Mouse (Mus musculus): ENCODE measurements at regions not wholly inside any gene's neighbourhood (a gene's known extent, or its start where the extent isn't known, plus 50 kb on each side); places are given as distances from the start of the nearest gene placed in this dataset.
A peak's percentile ranks its signal among the peaks of the same experiment; 100 is the strongest.

- no peak for DNase-seq (ENCODE audit: low spot score)
Measured at GRCm38 (mm10) chr1:38739018-38739417, 74.3 kb upstream of the Aff3 start.

GRCm38 (mm10) chr1:38735768-38736167 is 71.0 kb upstream of the Aff3 start:
- DNase-seq (ENCODE audit: low spot score) = no peak

DNA sequence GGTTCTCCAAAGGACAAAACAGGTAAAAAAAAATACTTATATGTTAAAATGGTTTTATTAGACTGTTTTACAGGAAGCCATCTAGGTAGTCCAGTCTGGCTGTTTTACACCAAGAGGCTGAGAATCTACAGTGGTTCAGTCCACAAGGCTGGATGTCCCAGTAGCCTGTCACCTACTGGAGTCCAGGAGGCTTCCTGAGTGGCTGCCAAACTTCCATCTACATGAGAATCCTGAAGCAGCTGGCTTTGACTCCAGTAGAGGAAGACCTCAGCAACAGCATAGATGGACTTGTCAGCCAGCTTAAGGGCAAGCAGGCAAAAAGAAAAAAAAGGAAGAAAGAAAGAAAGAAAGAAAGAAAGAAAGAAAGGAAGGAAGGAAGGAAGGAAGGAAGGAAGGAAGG is 68.4 kb upstream of the Aff3 start:
- DNase-seq (ENCODE audit: low spot score) = no peak

- DNase-seq (ENCODE audit: low spot score) = peak; percentile 8
Measured at GRCm38 (mm10) chr1:38729977-38730782, 65.4 kb upstream of the Aff3 start.

DNA sequence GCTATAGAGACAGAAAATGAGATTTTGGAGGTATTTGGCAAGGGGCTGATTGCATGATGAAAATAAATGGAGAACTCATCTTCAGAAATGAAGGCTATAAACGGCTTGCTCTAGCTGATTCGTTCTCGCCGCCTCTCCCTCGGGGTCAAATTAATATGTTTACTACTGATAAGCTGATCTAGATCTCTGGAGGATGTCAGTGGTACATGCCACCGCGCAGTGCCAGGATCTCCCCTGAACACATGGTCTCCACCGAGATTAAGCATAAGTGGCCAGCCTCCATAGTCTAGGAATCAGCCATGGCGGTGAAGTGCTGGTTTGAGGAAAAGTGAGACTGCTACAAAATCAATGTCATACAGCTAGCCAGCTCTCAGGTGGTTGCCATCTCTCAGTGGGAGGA is 61.0 kb upstream of the Aff3 start:
- DNase-seq (ENCODE audit: low spot score) = no peak

DNA sequence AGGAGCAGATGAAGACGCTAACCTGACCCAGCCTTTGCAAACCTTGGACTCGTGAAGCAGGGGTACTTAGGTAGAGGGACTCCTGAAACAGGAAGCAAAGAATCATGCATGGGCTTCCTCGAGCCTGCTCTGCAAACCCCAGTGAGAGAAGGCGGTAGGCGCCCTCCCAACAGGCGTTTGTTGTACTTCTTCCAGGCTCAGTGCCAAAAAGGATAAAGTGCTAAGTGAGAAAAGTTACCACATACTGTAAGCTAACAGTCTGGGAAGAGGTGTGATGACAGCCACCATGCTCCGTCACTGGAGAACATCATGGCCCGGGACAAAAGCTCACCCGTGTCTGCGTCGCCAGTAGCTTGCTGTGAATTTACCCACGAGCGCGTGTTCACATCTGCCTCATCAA is 59.9 kb upstream of the Aff3 start:
- DNase-seq (ENCODE audit: low spot score) = no peak

- DNase-seq (ENCODE audit: low spot score) = no peak
Measured at GRCm38 (mm10) chr1:38722155-38722554, 57.4 kb upstream of the Aff3 start.

DNA sequence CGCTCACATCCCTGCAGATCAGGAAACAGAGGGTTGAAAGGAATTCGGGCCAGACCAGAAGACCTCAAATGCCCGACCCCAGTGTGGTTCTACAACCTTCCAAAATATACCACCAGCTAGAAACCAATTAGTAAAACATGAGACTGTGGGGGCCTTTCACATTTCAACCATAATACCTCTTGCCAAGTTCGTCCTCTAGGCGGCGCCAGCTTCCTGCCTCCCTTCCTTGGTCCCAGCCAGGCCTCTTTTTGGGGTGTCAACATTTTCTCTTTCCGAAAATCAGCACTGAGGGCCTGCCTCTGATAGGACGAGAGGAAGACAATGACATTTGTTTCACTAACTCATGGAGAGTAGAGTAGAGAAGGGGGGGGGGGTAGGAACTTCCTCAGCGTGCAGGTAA is 55.5 kb upstream of the Aff3 start:
- no peak for DNase-seq (ENCODE audit: low spot score)

DNA sequence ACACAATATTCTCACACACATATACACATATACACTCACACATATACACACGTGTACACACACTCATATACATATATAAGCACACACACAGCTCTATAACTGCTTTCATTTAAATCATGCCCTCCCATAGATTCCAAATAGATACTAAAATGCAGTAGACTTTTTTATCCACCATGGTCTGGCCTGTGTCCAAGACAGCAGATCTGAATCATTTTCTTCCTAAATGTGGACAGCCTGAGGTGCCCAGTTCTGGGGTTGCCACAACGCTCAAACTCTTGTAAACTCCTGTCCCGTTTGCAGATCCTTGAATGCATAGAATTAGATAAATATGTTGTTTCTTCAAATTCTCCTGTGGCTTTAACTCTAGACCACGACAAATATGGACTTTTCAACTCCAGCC is 50.9 kb upstream of the Aff3 start:
- no peak for DNase-seq (ENCODE audit: low spot score)
